Mouse (Mus musculus): ENCODE measurements around the gene Ndrg2. TPM values are rescaled to one million over a fixed set of nuclear protein-coding genes. Genes with fewer than 3 reads are reported as not detected.
A peak's percentile ranks its signal among the peaks of the same experiment; 100 is the strongest.
"Not testable (repeated sequence)": the region's sequence is repeated elsewhere in the genome, so short reads cannot be mapped to it uniquely, and the experiment has no call there.

Gene Ndrg2
- total RNA-seq, 1 experiment from 2014 or later = 4.1 TPM

DNA sequence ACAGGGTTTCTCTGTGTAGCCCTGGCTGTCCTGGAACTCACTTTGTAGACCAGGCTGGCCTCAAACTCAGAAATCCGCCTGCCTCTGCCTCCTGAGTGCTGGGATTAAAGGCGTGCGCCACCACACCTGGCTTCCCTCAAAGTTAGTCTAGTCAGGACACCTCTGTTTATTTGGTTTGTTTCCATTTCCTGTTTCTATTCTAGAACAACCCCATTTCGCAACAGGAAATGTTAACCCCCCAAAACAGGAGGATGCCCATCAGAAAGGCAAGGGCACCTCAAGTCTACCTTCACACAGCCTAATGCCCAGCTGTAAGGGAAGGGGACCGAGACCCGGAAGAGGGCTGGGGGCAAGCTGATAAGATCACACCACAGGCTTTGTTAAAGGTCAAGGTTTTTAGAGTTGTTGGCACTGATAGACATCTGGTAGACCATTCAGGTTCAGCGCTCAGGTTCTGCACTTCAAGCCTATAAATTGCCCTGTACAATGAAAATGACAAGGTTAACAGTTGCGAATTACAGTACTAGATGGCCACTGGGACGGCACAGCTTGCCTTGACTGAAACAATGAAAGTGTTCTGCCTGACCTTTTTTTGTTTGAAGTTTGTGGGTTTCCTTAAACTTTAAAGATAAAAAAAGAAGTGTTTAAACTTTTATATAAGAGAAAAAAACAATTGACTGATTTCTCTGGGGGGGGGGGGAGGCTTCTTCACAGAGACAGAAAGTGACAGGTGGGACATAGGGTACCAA is 21.6 kb downstream of the Ndrg2 start, which contains the start of gene Slc39a2:
Gene Slc39a2, plus strand, starts transcription at position 699 of the 749 bp plus-strand sequence.
- ATAC-seq (replicated peaks in 1 of 2; ENCODE audit: insufficient read depth in 1 of 2, low FRiP score in 2 of 2, low TSS enrichment in 1 of 2, low read depth in 1 of 2, poor library complexity in 2 of 2, severe bottlenecking in 2 of 2) = no peak

GRCm38 (mm10) chr14:51889833-51890232 is 24.1 kb downstream of the Ndrg2 start:
- no peak for ATAC-seq (replicated peaks in 1 of 2; ENCODE audit: insufficient read depth in 1 of 2, low FRiP score in 2 of 2, low TSS enrichment in 1 of 2, low read depth in 1 of 2, poor library complexity in 2 of 2, severe bottlenecking in 2 of 2)

- ATAC-seq (replicated peaks in 1 of 2; ENCODE audit: insufficient read depth in 1 of 2, low FRiP score in 2 of 2, low TSS enrichment in 1 of 2, low read depth in 1 of 2, poor library complexity in 2 of 2, severe bottlenecking in 2 of 2) = no peak
Observed at GRCm38 (mm10) chr14:51886051-51886450, 27.9 kb downstream of the Ndrg2 start.

- ATAC-seq (replicated peaks in 1 of 2; ENCODE audit: insufficient read depth in 1 of 2, low FRiP score in 2 of 2, low TSS enrichment in 1 of 2, low read depth in 1 of 2, poor library complexity in 2 of 2, severe bottlenecking in 2 of 2) = peak; percentile 97
Observed at GRCm38 (mm10) chr14:51884598-51885331, 29.2 kb downstream of the Ndrg2 start, which contains the start of gene Mettl17. Mettl17 (plus strand) TSS chr14:51884842.

- ATAC-seq (replicated peaks in 1 of 2; ENCODE audit: insufficient read depth in 1 of 2, low FRiP score in 2 of 2, low TSS enrichment in 1 of 2, low read depth in 1 of 2, poor library complexity in 2 of 2, severe bottlenecking in 2 of 2) = no peak
Observed at GRCm38 (mm10) chr14:51884031-51884544, 29.9 kb downstream of the Ndrg2 start.

- peak; percentile 58 to 60 for ATAC-seq (replicated peaks in 1 of 2; ENCODE audit: insufficient read depth in 1 of 2, low FRiP score in 2 of 2, low TSS enrichment in 1 of 2, low read depth in 1 of 2, poor library complexity in 2 of 2, severe bottlenecking in 2 of 2)
Observed at GRCm38 (mm10) chr14:51883527-51884030, 30.4 kb downstream of the Ndrg2 start.

DNA sequence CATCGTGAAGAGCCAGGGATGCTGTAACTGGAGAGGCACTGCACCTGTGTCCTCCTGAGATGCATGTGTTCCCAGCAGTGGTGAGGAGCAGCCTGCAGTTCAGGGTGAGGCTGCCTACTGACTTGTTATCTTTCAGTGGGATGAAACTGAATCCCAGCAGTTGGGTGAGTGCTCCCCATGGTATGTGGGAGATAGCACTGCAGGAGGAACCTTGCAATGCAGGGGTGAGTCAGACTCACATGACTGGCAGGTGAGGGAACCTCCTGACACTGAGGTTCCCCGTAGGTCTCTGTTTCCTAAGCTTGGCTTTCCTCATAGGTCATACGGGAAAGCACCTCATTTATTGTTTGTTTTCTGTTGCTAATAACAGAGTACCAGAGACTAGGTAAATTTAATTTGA is 36.4 kb downstream of the Ndrg2 start:
- no peak for ATAC-seq (replicated peaks in 1 of 2; ENCODE audit: insufficient read depth in 1 of 2, low FRiP score in 2 of 2, low TSS enrichment in 1 of 2, low read depth in 1 of 2, poor library complexity in 2 of 2, severe bottlenecking in 2 of 2)

DNA sequence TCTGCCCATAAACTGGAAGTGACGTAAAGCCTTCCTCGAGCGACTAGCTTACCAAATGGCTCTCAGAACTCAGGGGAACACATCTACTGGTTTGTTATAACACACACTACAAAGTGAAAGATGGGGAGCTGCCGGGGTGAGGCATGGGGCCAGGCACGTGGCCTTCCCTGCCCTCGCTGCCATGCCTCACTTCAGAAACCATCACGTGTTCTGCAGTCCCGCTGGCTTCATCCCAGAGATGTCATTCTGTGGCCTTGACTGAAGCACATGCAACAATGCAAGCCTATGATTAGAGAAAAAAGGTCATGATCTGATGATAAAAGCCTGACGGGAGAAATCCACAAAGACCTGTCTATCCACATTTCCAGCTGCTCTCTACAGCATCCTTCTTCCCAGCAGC is 42.2 kb downstream of the Ndrg2 start:
- no peak for ATAC-seq (replicated peaks in 1 of 2; ENCODE audit: insufficient read depth in 1 of 2, low FRiP score in 2 of 2, low TSS enrichment in 1 of 2, low read depth in 1 of 2, poor library complexity in 2 of 2, severe bottlenecking in 2 of 2)

GRCm38 (mm10) chr14:51870756-51871155 is 43.2 kb downstream of the Ndrg2 start:
- no peak for ATAC-seq (replicated peaks in 1 of 2; ENCODE audit: insufficient read depth in 1 of 2, low FRiP score in 2 of 2, low TSS enrichment in 1 of 2, low read depth in 1 of 2, poor library complexity in 2 of 2, severe bottlenecking in 2 of 2)

DNA sequence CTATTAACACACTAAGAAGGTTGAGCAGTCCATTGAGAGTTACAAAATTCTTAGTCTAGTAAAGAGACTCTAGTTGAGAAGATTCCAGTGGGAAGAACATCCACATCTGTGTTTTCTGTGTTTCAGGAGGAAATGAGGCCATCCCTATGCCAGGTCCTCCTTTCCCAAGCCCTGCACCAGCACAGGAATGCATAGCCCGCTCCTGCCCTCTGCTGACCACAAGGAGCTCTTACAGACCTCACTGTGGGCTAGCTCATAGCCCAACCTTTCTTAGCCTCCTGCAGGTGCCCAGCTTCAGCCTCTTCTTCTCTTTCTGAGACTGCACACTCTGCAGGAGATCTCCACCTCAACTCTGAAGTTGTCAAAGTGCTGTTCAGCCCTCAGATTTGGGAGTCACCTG is 50.4 kb downstream of the Ndrg2 start:
- ATAC-seq (replicated peaks in 1 of 2; ENCODE audit: insufficient read depth in 1 of 2, low FRiP score in 2 of 2, low TSS enrichment in 1 of 2, low read depth in 1 of 2, poor library complexity in 2 of 2, severe bottlenecking in 2 of 2) = 0 out of 4 replicates have a peak, but pooled peaks of 1 of the 2 experiments have one; percentile 32

GRCm38 (mm10) chr14:51855280-51855679 is 58.7 kb downstream of the Ndrg2 start:
- not testable (repeated sequence) for ATAC-seq (replicated peaks in 1 of 2; ENCODE audit: insufficient read depth in 1 of 2, low FRiP score in 2 of 2, low TSS enrichment in 1 of 2, low read depth in 1 of 2, poor library complexity in 2 of 2, severe bottlenecking in 2 of 2)

Other genes with a start within 250 kb of the Ndrg2 start
- gene Gm17079, start 218.7 kb downstream of the Ndrg2 start, total RNA-seq (2017) = not detected in 2 replicates
- gene Gm5800, start 197.0 kb downstream of the Ndrg2 start, total RNA-seq (2017) = not detected in 2 replicates
- not detected in 2 replicates for gene Ang4, start 140.6 kb downstream of the Ndrg2 start, total RNA-seq (2017)
- not detected in 2 replicates for gene AY358078, start 114.1 kb downstream of the Ndrg2 start, total RNA-seq (2017)
- gene Ear6, start 60.5 kb downstream of the Ndrg2 start, total RNA-seq (2017) = 3.5 and 20.1 TPM in 2 replicates
- 16.8 and 25.1 TPM in 2 replicates for gene Mettl17, start 29.3 kb downstream of the Ndrg2 start, total RNA-seq (2017)
- not detected in 2 replicates for gene Slc39a2, start 21.3 kb downstream of the Ndrg2 start, total RNA-seq (2017)
- not detected in 2 replicates for gene Tppp2, start 4.3 kb upstream of the Ndrg2 start, total RNA-seq (2017)
- gene Rnase13, start 8.6 kb upstream of the Ndrg2 start, total RNA-seq (2017) = not detected in 2 replicates
- gene Arhgef40, start 70.6 kb upstream of the Ndrg2 start, total RNA-seq (2017) = 28.4 and 44.7 TPM in 2 replicates
- not detected in 2 replicates for gene Tmem253, start 101.5 kb upstream of the Ndrg2 start, total RNA-seq (2017)
- gene Zfp219, start 106.6 kb upstream of the Ndrg2 start, total RNA-seq (2017) = 15.8 TPM in 2 replicates
- gene Olfr221, start 128.3 kb upstream of the Ndrg2 start, total RNA-seq (2017) = not detected in 2 replicates
- gene Hnrnpc, start 189.9 kb upstream of the Ndrg2 start, total RNA-seq (2017) = 549 and 665 TPM in 2 replicates
- gene Rpgrip1, start 196.5 kb upstream of the Ndrg2 start, total RNA-seq (2017) = 18.8 and 48.5 TPM in 2 replicates